In genomic region chr8:127588313-127588712, GRCm38 (mm10) we compare ENCODE assay signal across 8 mouse cellular contexts.
DNase-seq lines count a peak whose midpoint lies in the region; ATAC-seq and TF ChIP-seq lines count a peak whose summit lies in the region.

No protein-coding gene starts in this region.

- WGBS in heart, postnatal 0 days = 79% methylated on average over 4 of the region's 4 CpGs

- H3K27ac ChIP-seq in heart, postnatal 0 days (ENCODE audit: low read depth) = no peak overlapping the region

- H3K9ac ChIP-seq in heart, postnatal 0 days (replicated peaks; ENCODE audit: low read depth, low read length) = no peak overlapping the region

- ATAC-seq in heart, postnatal 0 days (ENCODE audit: insufficient read depth, low read depth) = no peak

- no peaks in the 10 kb centered on the region for H3K36me3 ChIP-seq in heart, postnatal 0 days (replicated peaks; ENCODE audit: control insufficient read depth, insufficient read depth, low read length)

- H3K9me3 ChIP-seq in heart, postnatal 0 days (replicated peaks; ENCODE audit: control insufficient read depth, low read length) = no peaks in the 10 kb centered on the region

- H3K4me2 ChIP-seq in heart, postnatal 0 days (ENCODE audit: low read depth, low read length) = no peak overlapping the region

- no peak overlapping the region for H3K4me3 ChIP-seq in heart, postnatal 0 days (ENCODE audit: low read depth, low read length)

- TF ChIP-seq CTCF in heart, postnatal 0 days (IDR thresholded peaks at IDR 0.05; ENCODE audit: low read depth) = peak; percentile 37

- TF ChIP-seq EP300 in heart, postnatal 0 days (IDR thresholded peaks at IDR 0.05; ENCODE audit: low read depth) = no peak

- no peaks in the 10 kb centered on the region for H3K27me3 ChIP-seq in heart, postnatal 0 days (ENCODE audit: control insufficient read depth, insufficient read depth, low read length)

- peaks cover 8% of the 10 kb centered on the region for H3K4me1 ChIP-seq in heart, postnatal 0 days (ENCODE audit: control insufficient read depth, insufficient read depth)

- no peak for DNase-seq in heart, postnatal 0 days (ENCODE audit: low spot score)
- DNase-seq in heart, adult 9 months (ENCODE audit: low spot score in 2 of 2) = no peak
- peak; percentile 9 for DNase-seq in urinary bladder, postnatal 25 days (ENCODE audit: low spot score)
- DNase-seq in urinary bladder, postnatal 10 days (ENCODE audit: low spot score) = no peak
- DNase-seq in cerebellum, postnatal 14 days = peak; percentile 34 to 55
- peak; percentile 31 for DNase-seq in lung, postnatal 25 days (ENCODE audit: low spot score)
- no peak for DNase-seq in frontal cortex, postnatal 10 days (ENCODE audit: low spot score in 2 of 2)
- DNase-seq in MN1 (ENCODE audit: low spot score) = no peak

Comparison
In these comparisons a context has a peak if more than half of its experiments do, and no peak if none do; other contexts are left out.
1. DNase-seq: peak in urinary bladder, postnatal 25 days (single experiment), cerebellum, postnatal 14 days (2 of 2) and lung, postnatal 25 days (single experiment); none in heart, postnatal 0 days (single experiment), heart, adult 9 months (0 of 2), urinary bladder, postnatal 10 days (single experiment), frontal cortex, postnatal 10 days (0 of 2) and MN1 (single experiment).